Mouse (Mus musculus): ENCODE measurements around the gene Aspscr1. TPM values are rescaled to one million over a fixed set of nuclear protein-coding genes. Genes with fewer than 3 reads are reported as not detected.
"Not testable (repeated sequence)": the region's sequence is repeated elsewhere in the genome, so short reads cannot be mapped to it uniquely, and the experiment has no call there.

Aspscr1 gene
- polyA plus RNA-seq, 1 experiment, result 50.8 TPM

GRCm38 (mm10) chr11:120713580-120714518, 41.1 kb downstream of the Aspscr1 start, which contains the start of the genes Cenpx and Lrrc45:
Gene Cenpx, minus strand, starts transcription at chr11:120713738.
Gene Lrrc45, plus strand, starts transcription at chr11:120713925.
- peak; percentile 82 for DNase-seq (ENCODE audit: low spot score)

DNA sequence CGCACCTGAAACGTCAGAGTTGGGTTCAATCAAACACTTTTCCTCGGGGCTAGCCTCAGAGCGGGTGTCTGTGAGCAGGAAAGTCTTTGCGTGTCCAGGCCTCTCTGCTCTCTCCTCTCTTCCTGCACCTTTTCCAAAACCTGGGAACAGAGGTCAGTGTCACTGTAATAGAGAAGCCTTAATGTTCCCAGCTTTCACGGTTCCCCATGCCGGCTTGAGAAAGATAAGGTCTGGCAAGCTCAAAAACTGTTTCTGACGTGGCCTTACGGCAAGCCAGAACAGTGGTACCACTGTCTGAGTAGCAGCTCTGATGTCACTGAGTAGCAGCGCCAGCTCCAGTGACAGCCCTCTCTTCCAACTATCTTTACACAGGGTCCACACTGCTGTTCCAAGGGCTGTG, 41.8 kb downstream of the Aspscr1 start:
- no peak for DNase-seq (ENCODE audit: low spot score)

- DNase-seq (ENCODE audit: low spot score), result no peak
Measured at GRCm38 (mm10) chr11:120715131-120715530, 42.4 kb downstream of the Aspscr1 start.

- DNase-seq (ENCODE audit: low spot score), result no peak
Measured at GRCm38 (mm10) chr11:120719242-120719641, 46.5 kb downstream of the Aspscr1 start.

GRCm38 (mm10) chr11:120719841-120720376, 47.1 kb downstream of the Aspscr1 start:
- no peak for DNase-seq (ENCODE audit: low spot score)

GRCm38 (mm10) chr11:120720450-120720849, 47.7 kb downstream of the Aspscr1 start:
- DNase-seq (ENCODE audit: low spot score), result peak; percentile 80

DNA sequence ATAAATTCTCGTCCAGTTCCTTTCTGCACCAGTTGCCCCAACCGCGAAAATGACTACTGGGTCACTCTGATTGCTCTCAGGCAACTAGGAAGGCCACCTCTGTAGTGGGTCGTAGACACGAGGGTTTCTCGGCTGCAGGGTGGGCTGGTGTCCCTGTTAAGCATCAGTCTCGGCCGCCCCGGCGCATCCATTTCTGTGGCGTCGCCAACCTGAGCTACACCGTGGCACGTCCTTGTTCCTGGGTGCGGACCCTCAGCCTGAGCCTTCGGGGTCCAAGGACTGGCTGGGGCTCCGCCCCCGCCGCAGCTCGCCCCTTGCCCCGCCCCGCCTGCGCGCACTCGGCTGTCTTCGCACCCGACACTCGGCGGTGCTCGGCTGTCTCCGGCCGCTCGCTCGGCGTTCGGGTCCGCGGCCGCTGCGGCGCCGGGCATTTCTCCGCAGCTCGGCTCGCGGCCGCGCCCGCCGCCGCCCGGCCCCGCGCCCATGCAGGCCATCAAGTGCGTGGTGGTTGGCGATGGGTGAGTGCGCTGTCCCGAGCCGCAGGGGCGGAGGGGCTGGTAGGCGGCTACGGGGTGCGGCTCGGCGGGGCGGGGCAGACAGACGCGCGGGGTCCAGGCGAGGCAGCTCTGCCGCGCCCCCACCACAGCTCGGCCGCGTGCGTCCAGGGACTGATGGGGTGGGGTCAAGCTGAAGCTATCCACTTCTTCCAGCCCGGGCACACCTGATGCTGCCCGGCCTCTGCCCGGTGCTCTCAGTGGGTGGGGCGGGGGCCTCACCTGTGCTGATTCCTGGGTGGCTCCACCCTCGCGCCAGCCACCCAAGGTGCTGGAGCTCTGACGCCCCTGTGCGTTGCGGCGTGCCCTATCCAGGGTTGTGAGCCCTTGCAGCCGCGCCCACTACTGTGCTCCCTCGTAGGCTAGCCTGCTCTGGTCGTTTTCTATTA, 48.6 kb downstream of the Aspscr1 start, which contains the start of gene Rac3:
Rac3 (plus strand) TSS at position 347 of the 943 bp plus-strand sequence.
- DNase-seq (ENCODE audit: low spot score), result no peak

DNA sequence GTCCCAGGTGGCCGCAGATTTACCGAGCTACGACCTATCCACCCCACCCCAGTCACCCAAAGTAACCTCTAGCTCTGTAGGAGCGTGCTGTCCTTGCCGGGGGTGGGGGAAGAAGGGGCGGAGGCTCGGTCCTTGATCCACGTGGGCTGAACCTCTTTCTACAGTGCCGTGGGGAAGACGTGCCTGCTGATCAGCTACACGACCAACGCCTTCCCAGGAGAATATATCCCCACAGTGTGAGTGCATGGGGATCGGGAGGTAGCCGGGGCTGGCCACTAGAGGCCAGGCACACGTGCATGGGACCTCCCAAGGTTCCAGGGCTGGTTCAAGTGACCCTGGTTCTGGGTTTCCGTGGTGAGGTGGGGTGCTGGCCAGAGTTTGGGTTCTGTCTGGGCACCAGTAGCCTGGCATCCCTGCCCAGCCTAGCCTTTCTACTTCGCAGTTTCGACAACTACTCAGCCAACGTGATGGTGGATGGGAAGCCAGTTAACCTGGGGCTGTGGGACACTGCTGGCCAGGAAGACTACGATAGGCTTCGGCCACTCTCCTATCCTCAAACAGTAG, 49.4 kb downstream of the Aspscr1 start:
- no peak for DNase-seq (ENCODE audit: low spot score)

DNA sequence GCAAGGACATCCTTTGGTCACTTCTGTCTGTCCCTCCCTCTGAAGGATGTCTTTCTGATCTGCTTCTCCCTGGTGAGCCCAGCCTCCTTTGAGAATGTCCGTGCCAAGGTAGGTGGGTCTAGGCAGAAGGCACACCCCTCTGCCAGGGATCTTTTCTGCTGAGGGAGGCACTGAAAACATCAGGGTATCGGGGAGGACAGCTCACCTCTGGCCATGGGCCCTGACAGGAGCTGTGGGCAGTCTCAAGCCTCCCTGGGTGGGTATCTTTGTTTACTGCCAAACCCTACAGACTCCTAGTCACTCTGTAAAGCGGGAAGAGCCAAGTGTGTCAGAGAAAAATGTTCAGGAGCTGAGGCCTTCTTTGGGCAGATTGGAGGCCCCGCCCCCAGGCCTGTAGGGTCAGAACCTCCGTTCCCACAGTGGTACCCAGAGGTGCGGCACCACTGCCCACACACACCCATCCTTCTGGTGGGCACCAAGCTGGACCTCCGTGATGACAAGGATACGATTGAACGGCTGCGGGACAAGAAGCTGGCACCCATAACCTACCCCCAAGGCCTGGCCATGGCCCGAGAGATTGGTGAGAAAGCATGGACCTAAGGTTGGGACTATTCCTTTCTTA, 50.1 kb downstream of the Aspscr1 start:
- no peak for DNase-seq (ENCODE audit: low spot score)

DNA sequence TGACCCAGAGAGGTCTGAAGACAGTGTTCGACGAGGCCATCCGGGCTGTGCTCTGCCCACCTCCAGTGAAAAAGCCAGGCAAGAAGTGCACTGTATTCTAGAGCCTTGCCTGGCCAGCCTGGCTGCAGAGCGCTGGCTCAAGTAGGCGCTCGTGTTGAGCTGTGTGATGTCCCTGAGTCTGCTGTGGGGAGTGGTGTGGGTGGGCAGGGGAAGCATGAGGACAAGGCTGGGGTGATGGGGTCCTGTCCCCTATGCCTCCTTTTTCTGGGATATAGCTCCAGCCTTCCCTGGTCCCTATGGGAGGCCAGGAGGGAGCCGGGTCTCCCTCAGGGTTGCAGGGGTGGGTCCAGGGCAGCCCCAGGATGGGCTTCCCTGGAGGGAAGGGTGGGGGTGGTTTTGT, 50.7 kb downstream of the Aspscr1 start:
- no peak for DNase-seq (ENCODE audit: low spot score)

DNA sequence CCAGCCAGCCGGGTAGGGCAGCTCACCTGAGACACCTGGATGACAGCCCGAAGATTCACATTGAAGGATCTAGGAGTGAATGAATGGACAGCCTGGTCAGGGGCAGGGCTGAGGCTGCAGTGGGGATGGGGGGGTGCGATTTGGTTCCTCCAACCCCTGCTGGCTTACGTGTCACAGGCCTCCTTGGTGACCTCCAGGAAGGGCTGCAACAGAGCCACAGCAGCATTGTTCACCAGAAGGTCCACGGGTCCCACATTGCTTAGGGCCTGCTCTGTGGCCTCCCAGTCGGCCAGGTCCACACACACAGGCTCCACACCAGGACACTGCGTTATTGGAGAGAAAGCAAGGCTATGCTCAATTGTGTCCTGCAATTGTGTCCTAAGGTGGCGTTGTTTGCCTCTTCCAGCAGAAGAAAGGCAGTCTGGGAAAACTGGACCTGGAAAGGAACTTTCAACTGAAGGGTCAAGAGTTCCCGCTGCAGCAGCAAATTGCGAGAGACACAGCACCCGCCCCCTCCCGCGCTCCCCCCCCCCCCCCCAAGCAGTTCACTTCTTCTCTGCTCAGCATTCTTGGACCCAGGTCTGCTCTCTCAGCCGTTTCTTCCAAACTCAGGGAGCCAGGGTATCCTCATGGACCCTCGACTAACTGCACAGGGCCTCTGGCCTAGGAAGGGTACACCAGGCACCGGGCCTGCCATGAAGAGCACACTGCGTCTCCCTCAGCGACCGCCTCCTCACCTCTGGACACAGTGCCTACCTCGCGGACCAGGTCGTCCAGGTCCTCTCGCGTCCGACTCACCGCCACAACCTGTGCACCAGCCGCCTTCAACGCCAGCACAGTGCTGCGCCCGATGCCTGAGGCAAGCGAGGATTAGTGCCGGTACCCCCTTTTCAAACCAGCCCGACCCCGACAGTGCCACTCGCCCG, 53.7 kb downstream of the Aspscr1 start:
- no peak for DNase-seq (ENCODE audit: low spot score)

- peak; percentile 70 for DNase-seq (ENCODE audit: low spot score)
Measured at GRCm38 (mm10) chr11:120727169-120727527, 54.4 kb downstream of the Aspscr1 start, which contains the start of gene Dcxr. Gene Dcxr, minus strand, starts transcription at chr11:120727281.

DNA sequence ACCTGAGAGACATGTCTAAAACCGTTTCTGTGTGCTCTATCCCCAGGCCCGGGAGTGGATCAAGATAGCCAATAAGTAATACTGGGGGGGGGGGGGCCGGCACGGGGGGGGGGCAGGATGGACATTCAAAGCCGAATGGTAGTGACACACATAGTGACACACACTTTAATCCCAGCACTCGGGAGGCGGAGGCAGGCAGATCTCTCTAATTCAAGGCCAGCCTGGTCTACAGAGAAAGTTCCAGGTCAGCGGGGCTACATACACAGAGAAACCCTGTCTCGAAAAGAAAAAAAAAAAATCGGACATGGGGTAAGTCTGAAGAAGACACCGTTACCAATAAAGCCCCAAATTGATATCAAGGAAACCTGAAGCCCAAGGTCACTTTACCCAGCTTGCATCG, 54.8 kb downstream of the Aspscr1 start:
- DNase-seq (ENCODE audit: low spot score), result no peak

- no peak for DNase-seq (ENCODE audit: low spot score)
Measured at GRCm38 (mm10) chr11:120728530-120729240, 55.9 kb downstream of the Aspscr1 start.

GRCm38 (mm10) chr11:120729432-120730050, 56.8 kb downstream of the Aspscr1 start:
- not testable (repeated sequence) for DNase-seq (ENCODE audit: low spot score)

DNA sequence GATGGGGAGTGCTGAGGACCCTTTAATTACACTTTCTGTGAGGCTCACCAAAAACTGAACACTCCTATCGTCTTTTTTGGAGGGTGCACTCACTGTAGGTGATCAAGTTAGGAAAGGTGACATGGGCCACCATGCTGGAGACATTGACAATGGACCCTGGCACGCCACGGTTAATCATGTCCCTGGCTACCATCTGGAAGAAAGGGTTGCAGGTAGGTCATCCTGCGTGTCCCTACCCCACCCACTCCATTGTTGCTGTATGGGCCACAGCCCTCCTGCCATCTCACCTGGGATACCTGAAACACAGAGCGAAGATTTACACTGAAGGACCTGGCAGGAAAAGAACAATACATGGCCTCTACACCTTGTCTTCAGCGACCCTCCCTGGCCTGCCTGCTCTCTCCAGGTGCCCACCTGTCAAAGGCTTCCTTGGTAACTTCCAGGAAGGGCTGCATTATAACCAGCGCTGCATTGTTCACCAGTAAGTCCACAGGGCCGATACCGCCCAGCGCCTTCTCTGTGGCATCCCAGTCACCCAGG, 57.6 kb downstream of the Aspscr1 start:
- no peak for DNase-seq (ENCODE audit: low spot score)

- DNase-seq (ENCODE audit: low spot score), result no peak
Measured at GRCm38 (mm10) chr11:120731395-120731794, 58.6 kb downstream of the Aspscr1 start.

GRCm38 (mm10) chr11:120731858-120732680, 59.3 kb downstream of the Aspscr1 start, which contains the start of gene Cbr2:
Gene Cbr2, minus strand, starts transcription at chr11:120732114.
- peak; percentile 36 for DNase-seq (ENCODE audit: low spot score)

Data from urinary bladder, adult 2 months (tissue).